In the genomic region with DNA sequence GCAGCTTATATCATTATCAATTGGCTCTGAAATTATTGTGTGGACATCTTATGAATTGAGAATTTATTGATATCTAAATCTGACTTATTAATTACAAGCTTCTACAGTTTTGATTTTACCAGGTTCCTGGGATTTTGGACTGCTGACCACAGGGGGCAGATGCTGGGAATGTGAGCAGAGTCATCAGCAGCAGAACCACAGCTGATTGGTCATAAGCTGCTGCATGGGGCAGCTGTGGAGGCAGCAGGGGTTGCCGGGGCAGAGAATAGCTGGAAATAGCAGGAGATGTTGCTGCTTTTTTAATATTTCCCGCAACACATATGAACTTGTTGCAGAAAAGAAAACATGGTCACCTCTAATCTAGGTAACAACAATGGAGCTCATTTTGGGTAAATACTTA, we compare ENCODE assay signal across 19 mouse cellular contexts. TPM values are rescaled to one million over a fixed set of nuclear protein-coding genes. Genes with fewer than 3 reads are reported as not detected.
A peak's percentile ranks its signal among the peaks of the same experiment; 100 is the strongest.
DNase-seq lines count a peak whose midpoint lies in the region; ATAC-seq and TF ChIP-seq lines count a peak whose summit lies in the region.
"Had no signal": no experiment of that assay in that cellular context is flagged by ENCODE, and none has a peak within 500 bp of the region (broad histone marks: within the 10 kb centered on the region; RNA-seq: fewer than 3 reads in every experiment).

No protein-coding gene starts in this region.

- H3K9ac ChIP-seq in midbrain, postnatal 0 days (replicated peaks; ENCODE audit: low read length, poor library complexity, severe bottlenecking) = no peak overlapping the region
- H3K9ac ChIP-seq in midbrain, embryonic 15.5 days = no peak overlapping the region
- H3K9ac ChIP-seq: embryonic facial prominence, embryonic 13.5 days; forebrain, embryonic 12.5 days; heart, embryonic 13.5 days; hindbrain, embryonic 14.5 days had no signal

- DNase-seq in layer of hippocampus, adult 2 months (ENCODE audit: low spot score in 2 of 2) = no peak
- DNase-seq in layer of hippocampus, postnatal 10 days (ENCODE audit: low spot score in 2 of 2) = no peak
- DNase-seq in midbrain, postnatal 0 days (ENCODE audit: low spot score) = no peak
- DNase-seq in R1 (ENCODE audit: low read depth, low spot score) = peak; percentile 38
- DNase-seq in hindbrain, embryonic 10.5 days (ENCODE audit: low spot score) = no peak
- DNase-seq: adrenal gland, postnatal 14 days; cerebellum, adult 18-20 months; cerebellum, adult 9-11 months; cerebellum, postnatal 36 days; gastrocnemius, postnatal 10 days; heart, postnatal 4 days had no signal

- no peak for ATAC-seq in midbrain, postnatal 0 days (ENCODE audit: low FRiP score)
- no peak for ATAC-seq in midbrain, embryonic 15.5 days (replicated peaks)
- ATAC-seq: activated CD4-positive, CD25-positive, alpha-beta regulatory T cell, adult 4 months; forebrain, embryonic 16.5 days had no signal

- no peaks in the 10 kb centered on the region for H3K36me3 ChIP-seq in midbrain, postnatal 0 days (ENCODE audit: insufficient read depth, low read length)
- no peaks in the 10 kb centered on the region for H3K36me3 ChIP-seq in midbrain, embryonic 15.5 days (replicated peaks)
- peaks cover 42% of the 10 kb centered on the region for H3K36me3 ChIP-seq in hindbrain, embryonic 10.5 days

- H3K4me3 ChIP-seq in layer of hippocampus, adult 2 months = no peak overlapping the region
- H3K4me3 ChIP-seq in midbrain, postnatal 0 days (ENCODE audit: low read depth, low read length) = no peak overlapping the region
- H3K4me3 ChIP-seq in midbrain, embryonic 15.5 days = no peak overlapping the region
- no peak overlapping the region for H3K4me3 ChIP-seq in hindbrain, embryonic 10.5 days
- H3K4me3 ChIP-seq: embryonic facial prominence, embryonic 13.5 days; forebrain, embryonic 12.5 days; heart, embryonic 13.5 days had no signal

- no peaks in the 10 kb centered on the region for H3K9me3 ChIP-seq in midbrain, postnatal 0 days (ENCODE audit: low read length)
- H3K9me3 ChIP-seq in midbrain, embryonic 15.5 days = no peaks in the 10 kb centered on the region
- no peaks in the 10 kb centered on the region for H3K9me3 ChIP-seq in hindbrain, embryonic 10.5 days
- H3K9me3 ChIP-seq: embryonic facial prominence, embryonic 13.5 days; forebrain, embryonic 12.5 days; heart, embryonic 13.5 days had no signal

- WGBS in midbrain, postnatal 0 days = 73% methylated on average over 2 of the region's 2 CpGs
- WGBS in midbrain, embryonic 15.5 days = 72% methylated on average over 2 of the region's 2 CpGs
- WGBS in hindbrain, embryonic 10.5 days = 87% methylated on average over 2 of the region's 2 CpGs

- H3K4me1 ChIP-seq in midbrain, postnatal 0 days (ENCODE audit: insufficient read depth, low read length) = no peaks in the 10 kb centered on the region
- 0 out of 2 replicates have a peak, but pooled peaks cover 4% of the 10 kb centered on the region for H3K4me1 ChIP-seq in midbrain, embryonic 15.5 days
- no peaks in the 10 kb centered on the region for H3K4me1 ChIP-seq in hindbrain, embryonic 10.5 days (replicated peaks)
- H3K4me1 ChIP-seq: embryonic facial prominence, embryonic 13.5 days had no signal

- H3K27me3 ChIP-seq in midbrain, postnatal 0 days (ENCODE audit: insufficient read depth, low read length) = no peaks in the 10 kb centered on the region
- no peaks in the 10 kb centered on the region for H3K27me3 ChIP-seq in midbrain, embryonic 15.5 days (replicated peaks)
- no peaks in the 10 kb centered on the region for H3K27me3 ChIP-seq in hindbrain, embryonic 10.5 days (ENCODE audit: insufficient read depth, poor library complexity, severe bottlenecking)
- H3K27me3 ChIP-seq: CH12.LX; embryonic facial prominence, embryonic 13.5 days; forebrain, embryonic 12.5 days; heart, embryonic 13.5 days had no signal

- TF ChIP-seq CTCF in layer of hippocampus, adult 2 months (conservative IDR thresholded peaks at IDR 0.05) = peak; percentile 44
- peak; percentile 23 for TF ChIP-seq CTCF in midbrain, postnatal 0 days (IDR thresholded peaks at IDR 0.05)

- no peak overlapping the region for H3K27ac ChIP-seq in layer of hippocampus, adult 2 months
- no peak overlapping the region for H3K27ac ChIP-seq in midbrain, postnatal 0 days (ENCODE audit: low read depth, low read length)
- no peak overlapping the region for H3K27ac ChIP-seq in midbrain, embryonic 15.5 days
- H3K27ac ChIP-seq in hindbrain, embryonic 10.5 days = no peak overlapping the region
- H3K27ac ChIP-seq: embryonic facial prominence, embryonic 13.5 days; forebrain, embryonic 12.5 days; heart, embryonic 13.5 days; hindbrain, embryonic 14.5 days had no signal

- H3K4me2 ChIP-seq in midbrain, postnatal 0 days (ENCODE audit: low read depth, low read length, poor library complexity, severe bottlenecking) = no peak overlapping the region
- H3K4me2 ChIP-seq in midbrain, embryonic 15.5 days = no peak overlapping the region
- H3K4me2 ChIP-seq: embryonic facial prominence, embryonic 13.5 days; forebrain, embryonic 12.5 days; heart, embryonic 13.5 days; hindbrain, embryonic 14.5 days had no signal

RNA-seq across cellular contexts. Expression of a gene that starts 40.1 kb away (rescaled TPM):
- 100 to 1,000 TPM; 364 to 385 TPM for total RNA-seq in layer of hippocampus, adult 2 months (2021)
- total RNA-seq in layer of hippocampus, postnatal 10 days (2021) = 100 to 1,000 TPM; 376 to 390 TPM
- 293 and 297 TPM in 2 replicates for total RNA-seq in midbrain, postnatal 0 days (2014; rRNA removed)
- 43.3 and 47.4 TPM in 2 replicates for polyA plus RNA-seq in midbrain, postnatal 0 days (2015; fragmentation: Nextera tagmentation; extraction: Ambion mirVana)
- polyA plus RNA-seq in midbrain, embryonic 15.5 days (2015; fragmentation: Nextera tagmentation; extraction: Ambion mirVana) = 34.5 and 39.0 TPM in 2 replicates
- 34.6 and 41.4 TPM in 2 replicates for polyA plus RNA-seq in hindbrain, embryonic 10.5 days (2016; fragmentation: Nextera tagmentation; extraction: Ambion mirVana)
